Mouse (Mus musculus) olfactory bulb, adult 2 months (tissue): ENCODE data around the gene Elovl2. TPM values are rescaled to one million over a fixed set of nuclear protein-coding genes. Genes with fewer than 3 reads are reported as not detected.

ENCODE experiments used
- H3K27ac ChIP-seq: fragments of 200-500 bp; 2 replicates; pipeline ENCODE4 v1.5.1; 2012; ENCODE audit warnings: low read depth, low read length; ENCODE audit not compliant: insufficient read depth
- H3K4me1 ChIP-seq: fragments of 200-500 bp; 2 replicates; pipeline ENCODE4 v1.6.1; 2012; ENCODE audit warnings: low read length; ENCODE audit not compliant: control insufficient read depth, insufficient read depth
- H3K4me3 ChIP-seq: fragments of 200-500 bp; 2 replicates; pipeline ENCODE4 v1.5.1; 2012; ENCODE audit warnings: mild to moderate bottlenecking, low read depth, low read length, moderate library complexity; ENCODE audit not compliant: insufficient read depth
- CTCF ChIP-seq: fragments of 200-500 bp; IDR thresholded peaks from 2 replicates; pipeline ENCODE4 v1.5.1; 2012; ENCODE audit warnings: low read depth, mild to moderate bottlenecking, low read length, moderate library complexity; ENCODE audit not compliant: insufficient read depth
- POLR2A ChIP-seq: fragments of 200-500 bp; IDR thresholded peaks from 2 replicates; pipeline ENCODE4 v1.6.1; 2012; ENCODE audit warnings: mild to moderate bottlenecking, low read depth, low read length, moderate library complexity; ENCODE audit not compliant: insufficient read depth
- WGBS: fragments of 180-500 bp; shearing (Covaris S2); methylation state at CpG from one replicate; pipeline ENCODE4 v1.1.7; 2018; 5-methylcytosine and 5-hydroxymethylcytosine counted together
- polyA plus RNA-seq: library from polyadenylated mRNA; stranded (reverse); fragments of >200 nt; gene quantifications from 2 replicates; pipeline ENCODE4 v1.2.4, GENCODE M21; 2012; ENCODE audit warnings: low replicate concordance; ENCODE audit not compliant: missing spikeins, insufficient read depth, insufficient read length

Gene Elovl2
- polyA plus RNA-seq, 1 experiment = not detected

- TF ChIP-seq CTCF (no peak), POLR2A (no peak)
- Histone ChIP-seq H3K27ac (no peak overlapping the region), H3K4me3 (no peak overlapping the region), H3K4me1 (no peaks in the 10 kb centered on the region)
- WGBS = 62% methylated on average over 2 of the region's 2 CpGs
Observed at GRCm38 (mm10) chr13:41200861-41201260, 19.3 kb downstream of the Elovl2 start.

GRCm38 (mm10) chr13:41195640-41196333 lies 24.4 kb downstream of the Elovl2 start:
- WGBS = 77% methylated on average over 3 of the region's 3 CpGs
- no peak overlapping the region for H3K27ac ChIP-seq
- no peak for TF ChIP-seq POLR2A
- no peak for TF ChIP-seq CTCF
- H3K4me3 ChIP-seq = no peak overlapping the region
- H3K4me1 ChIP-seq = no peaks in the 10 kb centered on the region

- no peak overlapping the region for H3K27ac ChIP-seq
- no peaks in the 10 kb centered on the region for H3K4me1 ChIP-seq
- no peak for TF ChIP-seq POLR2A
- no peak for TF ChIP-seq CTCF
- no peak overlapping the region for H3K4me3 ChIP-seq
- WGBS = 77% methylated on average over 6 of the region's 6 CpGs
Observed at GRCm38 (mm10) chr13:41187886-41188285, 32.3 kb downstream of the Elovl2 start.

- TF ChIP-seq CTCF (no peak), POLR2A (no peak)
- Histone ChIP-seq H3K4me1 (no peaks in the 10 kb centered on the region), H3K27ac (no peak overlapping the region), H3K4me3 (no peak overlapping the region)
- 66% methylated on average over 5 of the region's 5 CpGs for WGBS
Observed at GRCm38 (mm10) chr13:41158426-41158825, 61.8 kb downstream of the Elovl2 start.

- 94% methylated on average over 11 of the region's 11 CpGs for WGBS
- Histone ChIP-seq H3K4me1 (no peaks in the 10 kb centered on the region), H3K4me3 (no peak overlapping the region), H3K27ac (no peak overlapping the region)
- TF ChIP-seq CTCF (no peak), POLR2A (no peak)
Observed at GRCm38 (mm10) chr13:41153146-41153545, 67.1 kb downstream of the Elovl2 start.

- H3K4me3 ChIP-seq = no peak overlapping the region
- WGBS = 59% methylated on average over 10 of the region's 10 CpGs
- no peaks in the 10 kb centered on the region for H3K4me1 ChIP-seq
- H3K27ac ChIP-seq = no peak overlapping the region
- no peak for TF ChIP-seq POLR2A
- no peak for TF ChIP-seq CTCF
Observed at GRCm38 (mm10) chr13:41146271-41146670, 73.9 kb downstream of the Elovl2 start.

GRCm38 (mm10) chr13:41145433-41145970 lies 74.7 kb downstream of the Elovl2 start:
- TF ChIP-seq CTCF = no peak
- TF ChIP-seq POLR2A = no peak
- Histone ChIP-seq H3K4me3 (no peak overlapping the region), H3K27ac (no peak overlapping the region), H3K4me1 (no peaks in the 10 kb centered on the region)
- WGBS = 89% methylated on average over 6 of the region's 6 CpGs

GRCm38 (mm10) chr13:41134901-41135300 lies 85.3 kb downstream of the Elovl2 start:
- 4% methylated on average over 6 of the region's 6 CpGs for WGBS
- Histone ChIP-seq H3K4me3 (no peak overlapping the region), H3K27ac (no peak overlapping the region), H3K4me1 (no peaks in the 10 kb centered on the region)
- TF ChIP-seq CTCF = no peak
- no peak for TF ChIP-seq POLR2A

Other genes starting within 250 kb of the Elovl2 start
- gene Pak1ip1, start 219.4 kb downstream of the Elovl2 start, polyA plus RNA-seq = not detected in 2 replicates
- not detected in 2 replicates for gene Tmem14c, start 204.1 kb downstream of the Elovl2 start, polyA plus RNA-seq
- not detected in 2 replicates for gene Mak, start 140.7 kb downstream of the Elovl2 start, polyA plus RNA-seq
- not detected in 2 replicates for gene Gcm2, start 109.4 kb downstream of the Elovl2 start, polyA plus RNA-seq
- gene Sycp2l, start 106.1 kb downstream of the Elovl2 start, polyA plus RNA-seq = not detected in 2 replicates
- not detected in 2 replicates for gene Smim13, start 29.4 kb upstream of the Elovl2 start, polyA plus RNA-seq
- gene Gm17364, start 53.6 kb upstream of the Elovl2 start, polyA plus RNA-seq = not detected in 2 replicates